ENCODE assay signal across 8 mouse cellular contexts in genomic region chr5:106696396-106697337, GRCm38 (mm10). TPM values are rescaled to one million over a fixed set of nuclear protein-coding genes. Genes with fewer than 3 reads are reported as not detected.
DNase-seq lines count a peak whose midpoint lies in the region; ATAC-seq and TF ChIP-seq lines count a peak whose summit lies in the region.

Gene Zfp644 (minus strand): TSS chr5:106697287.

- no peaks in the 10 kb centered on the region for H3K9me3 ChIP-seq in E14TG2a.4 (ENCODE audit: low read length)
- no peaks in the 10 kb centered on the region for H3K9me3 ChIP-seq in forebrain, embryonic 13.5 days (replicated peaks)
- no peaks in the 10 kb centered on the region for H3K9me3 ChIP-seq in neural tube, embryonic 15.5 days (replicated peaks)

- TF ChIP-seq CTCF in E14TG2a.4 (conservative IDR thresholded peaks at IDR 0.05; ENCODE audit: low read length), result no peak

- intact Hi-C loops in heart, postnatal 10 days (cut with DNase I), result no loop called here

- peak within 1 kb of the TSS; percentile 99 for H3K27ac ChIP-seq in forebrain, embryonic 13.5 days
- peak within 1 kb of the TSS; percentile 97 for H3K27ac ChIP-seq in neural tube, embryonic 15.5 days (replicated peaks)

- H3K36me3 ChIP-seq in E14TG2a.4 (ENCODE audit: insufficient read depth, low read length), result peaks cover 13% of the 10 kb centered on the region
- no peaks in the 10 kb centered on the region for H3K36me3 ChIP-seq in forebrain, embryonic 13.5 days (ENCODE audit: poor library complexity, severe bottlenecking)
- no peaks in the 10 kb centered on the region for H3K36me3 ChIP-seq in neural tube, embryonic 15.5 days

- DNase-seq in c-Kit-positive CD71-positive TER-119-positive erythroid progenitor cells, embryonic 14.5 days (ENCODE audit: low spot score), result peak; percentile 78
- peak; percentile 92 to 93 for DNase-seq in heart, postnatal 10 days
- peak; percentile 88 for DNase-seq in layer of hippocampus, adult 11-12 months (ENCODE audit: low spot score)
- DNase-seq in lung, adult 18-20 months, result peak; percentile 89 to 92
- DNase-seq in testis, postnatal 14 days (ENCODE audit: low spot score), result peak; percentile 90

- peak within 1 kb of the TSS; percentile 93 for H3K4me3 ChIP-seq in E14TG2a.4 (replicated peaks; ENCODE audit: low read length)
- peak within 1 kb of the TSS; percentile 87 for H3K4me3 ChIP-seq in forebrain, embryonic 13.5 days
- peak within 1 kb of the TSS; percentile 85 for H3K4me3 ChIP-seq in neural tube, embryonic 15.5 days (replicated peaks)

- peak within 1 kb of the TSS; percentile 84 for H3K4me2 ChIP-seq in forebrain, embryonic 13.5 days
- H3K4me2 ChIP-seq in neural tube, embryonic 15.5 days, result peak within 1 kb of the TSS; percentile 76

- ATAC-seq in forebrain, embryonic 13.5 days, result peak; percentile 97
- ATAC-seq in neural tube, embryonic 15.5 days (ENCODE audit: low FRiP score), result peak; percentile 97

- H3K9ac ChIP-seq in forebrain, embryonic 13.5 days, result peak within 1 kb of the TSS; percentile 95
- peak within 1 kb of the TSS; percentile 74 for H3K9ac ChIP-seq in neural tube, embryonic 15.5 days (replicated peaks)

- no peaks in the 10 kb centered on the region for H3K27me3 ChIP-seq in E14TG2a.4 (ENCODE audit: insufficient read depth, low read length)
- no peaks in the 10 kb centered on the region for H3K27me3 ChIP-seq in forebrain, embryonic 13.5 days
- no peaks in the 10 kb centered on the region for H3K27me3 ChIP-seq in neural tube, embryonic 15.5 days (replicated peaks)

- WGBS in forebrain, embryonic 13.5 days, result 1% methylated on average over 65 of the region's 71 CpGs
- WGBS in neural tube, embryonic 15.5 days, result 2% methylated on average over 71 of the region's 71 CpGs

- H3K4me1 ChIP-seq in E14TG2a.4 (replicated peaks; ENCODE audit: low read depth, low read length), result peaks cover 46% of the 10 kb centered on the region
- peaks cover 38% of the 10 kb centered on the region for H3K4me1 ChIP-seq in forebrain, embryonic 13.5 days
- H3K4me1 ChIP-seq in neural tube, embryonic 15.5 days, result peaks cover 31% of the 10 kb centered on the region

RNA-seq across cellular contexts. Expression of gene Zfp644, which starts in this region (rescaled TPM):
- 85.2 and 88.5 TPM in 2 replicates for polyA plus RNA-seq in forebrain, embryonic 13.5 days (2015; fragmentation: Nextera tagmentation; extraction: Ambion mirVana)
- 10 to 100 TPM; 93.5 to 98.2 TPM for total RNA-seq in heart, postnatal 10 days (2021)
- polyA plus RNA-seq in neural tube, embryonic 15.5 days (2015; fragmentation: Nextera tagmentation; extraction: Ambion mirVana), result 58.3 and 63.2 TPM in 2 replicates

Comparison
In these comparisons a context has a peak if more than half of its experiments do, and no peak if none do; other contexts are left out.
1. Peak in every context shown above with its lines: DNase-seq, ATAC-seq, H3K4me3 ChIP-seq and H3K27ac ChIP-seq.